Mouse (Mus musculus): ENCODE results near the gene Gm10722.
"Not testable (repeated sequence)": the region's sequence is repeated elsewhere in the genome, so short reads cannot be mapped to it uniquely, and the experiment has no call there.

Gm10722 gene

GRCm38 (mm10) chr9:3023985-3024648 lies 23.4 kb downstream of the Gm10722 start:
- in situ Hi-C loops (cut with MboI; ENCODE audit: low pct_unique_long_range_greater_than_20kb in 1 of 2, low sequenced_read_pairs in 2 of 2, unreplicated experiment in 1 of 2) = not testable (repeated sequence)

GRCm38 (mm10) chr9:3024912-3025467 lies 24.3 kb downstream of the Gm10722 start, which contains the start of gene Gm10717:
Gene Gm10717, plus strand, starts transcription at chr9:3025417.
- in situ Hi-C loops (cut with MboI; ENCODE audit: low pct_unique_long_range_greater_than_20kb in 1 of 2, low sequenced_read_pairs in 2 of 2, unreplicated experiment in 1 of 2) = not testable (repeated sequence)

GRCm38 (mm10) chr9:3025653-3026052 lies 24.9 kb downstream of the Gm10722 start:
- in situ Hi-C loops (cut with MboI; ENCODE audit: low pct_unique_long_range_greater_than_20kb in 1 of 2, low sequenced_read_pairs in 2 of 2, unreplicated experiment in 1 of 2) = not testable (repeated sequence)

GRCm38 (mm10) chr9:3026136-3026535 lies 25.4 kb downstream of the Gm10722 start:
- in situ Hi-C loops (cut with MboI; ENCODE audit: low pct_unique_long_range_greater_than_20kb in 1 of 2, low sequenced_read_pairs in 2 of 2, unreplicated experiment in 1 of 2) = not testable (repeated sequence)

- in situ Hi-C loops (cut with MboI; ENCODE audit: low pct_unique_long_range_greater_than_20kb in 1 of 2, low sequenced_read_pairs in 2 of 2, unreplicated experiment in 1 of 2) = not testable (repeated sequence)
These were observed 26.0 kb downstream of the Gm10722 start for GRCm38 (mm10) chr9:3026741-3027140.

- in situ Hi-C loops (cut with MboI; ENCODE audit: low pct_unique_long_range_greater_than_20kb in 1 of 2, low sequenced_read_pairs in 2 of 2, unreplicated experiment in 1 of 2) = not testable (repeated sequence)
These were observed 26.5 kb downstream of the Gm10722 start for GRCm38 (mm10) chr9:3027200-3027599.

GRCm38 (mm10) chr9:3029276-3030000 lies 28.7 kb downstream of the Gm10722 start:
- in situ Hi-C loops (cut with MboI; ENCODE audit: low pct_unique_long_range_greater_than_20kb in 1 of 2, low sequenced_read_pairs in 2 of 2, unreplicated experiment in 1 of 2) = not testable (repeated sequence)

GRCm38 (mm10) chr9:3030677-3031318 lies 30.1 kb downstream of the Gm10722 start:
- in situ Hi-C loops (cut with MboI; ENCODE audit: low pct_unique_long_range_greater_than_20kb in 1 of 2, low sequenced_read_pairs in 2 of 2, unreplicated experiment in 1 of 2) = not testable (repeated sequence)

GRCm38 (mm10) chr9:3034299-3034698 lies 33.6 kb downstream of the Gm10722 start, which contains the start of gene Gm17535:
Gene Gm17535, plus strand, starts transcription at chr9:3034599.
- in situ Hi-C loops (cut with MboI; ENCODE audit: low pct_unique_long_range_greater_than_20kb in 1 of 2, low sequenced_read_pairs in 2 of 2, unreplicated experiment in 1 of 2) = not testable (repeated sequence)

GRCm38 (mm10) chr9:3036577-3036976 lies 35.9 kb downstream of the Gm10722 start, which contains the start of gene Gm10715:
Gene Gm10715, plus strand, starts transcription at chr9:3036877.
- in situ Hi-C loops (cut with MboI; ENCODE audit: low pct_unique_long_range_greater_than_20kb in 1 of 2, low sequenced_read_pairs in 2 of 2, unreplicated experiment in 1 of 2) = not testable (repeated sequence)

- in situ Hi-C loops (cut with MboI; ENCODE audit: low pct_unique_long_range_greater_than_20kb in 1 of 2, low sequenced_read_pairs in 2 of 2, unreplicated experiment in 1 of 2) = not testable (repeated sequence)
These were observed 37.4 kb downstream of the Gm10722 start for GRCm38 (mm10) chr9:3038161-3038560.

Data from mouse embryonic stem cell (cell line).